Mouse (Mus musculus) bone marrow, adult 2 months (tissue): Measurements from ENCODE around the gene Pycr1.

ENCODE experiments used
- CTCF ChIP-seq: fragments of 200-500 bp; IDR thresholded peaks from 2 replicates; pipeline ENCODE4 v1.5.1; 2011; ENCODE audit warnings: low read length, control low read depth; ENCODE audit not compliant: control insufficient read depth, insufficient read depth
- POLR2A ChIP-seq: fragments of 200-500 bp; IDR thresholded peaks from 2 replicates; pipeline ENCODE4 v1.6.1; 2011; ENCODE audit warnings: low read depth, mild to moderate bottlenecking, control low read depth, low read length, borderline replicate concordance; ENCODE audit not compliant: control insufficient read depth

GRCm38 (mm10) chr11:120597240-120598235 is 46.0 kb downstream of the Pycr1 start:
- TF ChIP-seq CTCF (no peak), POLR2A (no peak)
